Mouse (Mus musculus) lung, adult 2 months (tissue): Measurements from ENCODE around the gene Arhgef7.

Experiments used
- CTCF ChIP-seq: fragments of 200-500 bp; IDR thresholded peaks from 2 replicates; pipeline ENCODE4 v1.5.1; 2011; ENCODE audit warnings: mild to moderate bottlenecking, low read length, control low read depth; ENCODE audit not compliant: insufficient read depth
- POLR2A ChIP-seq: fragments of 200-500 bp; IDR thresholded peaks from 2 replicates; pipeline ENCODE4 v1.6.1; 2011; ENCODE audit warnings: low read depth, mild to moderate bottlenecking, control low read depth, low read length, borderline replicate concordance; ENCODE audit errors: extremely low read depth

GRCm38 (mm10) chr8:11746850-11747600, 19.5 kb downstream of the Arhgef7 start:
- TF ChIP-seq POLR2A (no peak), CTCF (no peak)
